In genomic region chr5:103211101-103211848, GRCm38 (mm10) we compare ENCODE assay signal across 7 mouse cellular contexts. TPM values are rescaled to one million over a fixed set of nuclear protein-coding genes. Genes with fewer than 3 reads are reported as not detected.
A peak's percentile ranks its signal among the peaks of the same experiment; 100 is the strongest.
DNase-seq lines count a peak whose midpoint lies in the region; ATAC-seq and TF ChIP-seq lines count a peak whose summit lies in the region.

Mapk10 (minus strand) TSS chr5:103211334.

- DNase-seq in brain, embryonic 14.5 days (ENCODE audit: low read depth): peak; percentile 99
- DNase-seq in embryonic facial prominence, embryonic 11.5 days (ENCODE audit: low spot score): peak; percentile 93
- peak; percentile 21 to 36 for DNase-seq in kidney, adult 8-10 months
- peak; percentile 81 for DNase-seq in left cerebral cortex, postnatal 4 days
- no peak for DNase-seq in spleen, postnatal 4 days (ENCODE audit: low spot score in 2 of 2)

- peak within 1 kb of the TSS; percentile 15 for H3K4me3 ChIP-seq in embryonic facial prominence, embryonic 11.5 days (ENCODE audit: low read depth, low read length)
- H3K4me3 ChIP-seq in heart, embryonic 11.5 days (ENCODE audit: low read depth, low read length): peak within 1 kb of the TSS; percentile 25; the same call in 1 of the 2 replicates
- H3K4me3 ChIP-seq in neural tube, embryonic 14.5 days (ENCODE audit: low read depth, low read length): peak within 1 kb of the TSS; percentile 56

- H3K27ac ChIP-seq in embryonic facial prominence, embryonic 11.5 days (replicated peaks; ENCODE audit: low read depth, low read length): no peak within 1 kb of the TSS
- H3K27ac ChIP-seq in heart, embryonic 11.5 days (ENCODE audit: low read depth, low read length): no peak within 1 kb of the TSS
- H3K27ac ChIP-seq in neural tube, embryonic 14.5 days (ENCODE audit: low read depth, low read length): peak within 1 kb of the TSS; percentile 89

- no peak for TF ChIP-seq CTCF in brain, embryonic 14.5 days (IDR thresholded peaks at IDR 0.05; ENCODE audit: borderline replicate concordance, extremely low read depth, insufficient read depth, insufficient read length)

- ATAC-seq in embryonic facial prominence, embryonic 11.5 days (replicated peaks; ENCODE audit: insufficient number of reproducible peaks, low FRiP score, low TSS enrichment, low read depth): peak; percentile 95
- peak; percentile 87 for ATAC-seq in heart, embryonic 11.5 days (replicated peaks; ENCODE audit: insufficient number of reproducible peaks, low FRiP score, low TSS enrichment)
- peak; percentile 99 for ATAC-seq in neural tube, embryonic 14.5 days (ENCODE audit: low read depth)

- WGBS in embryonic facial prominence, embryonic 11.5 days: 9% methylated on average over 15 of the region's 16 CpGs
- WGBS in heart, embryonic 11.5 days (ENCODE audit: insufficient replicate concordance): 13% methylated on average over 16 of the region's 16 CpGs
- WGBS in neural tube, embryonic 14.5 days: 7% methylated on average over 16 of the region's 16 CpGs

- no peak within 1 kb of the TSS for H3K9ac ChIP-seq in embryonic facial prominence, embryonic 11.5 days (replicated peaks; ENCODE audit: low read length)
- H3K9ac ChIP-seq in heart, embryonic 11.5 days (ENCODE audit: low read depth, low read length): no peak within 1 kb of the TSS
- H3K9ac ChIP-seq in neural tube, embryonic 14.5 days (replicated peaks; ENCODE audit: low read depth, low read length): peak within 1 kb of the TSS; percentile 78

- H3K9me3 ChIP-seq in embryonic facial prominence, embryonic 11.5 days (replicated peaks; ENCODE audit: control insufficient read depth, low read length): no peaks in the 10 kb centered on the region
- H3K9me3 ChIP-seq in heart, embryonic 11.5 days (replicated peaks; ENCODE audit: control insufficient read depth, low read length): no peaks in the 10 kb centered on the region
- H3K9me3 ChIP-seq in neural tube, embryonic 14.5 days (ENCODE audit: control insufficient read depth, low read length): no peaks in the 10 kb centered on the region

- no peaks in the 10 kb centered on the region for H3K4me1 ChIP-seq in embryonic facial prominence, embryonic 11.5 days (ENCODE audit: control insufficient read depth, insufficient read depth, low read length)
- H3K4me1 ChIP-seq in heart, embryonic 11.5 days (ENCODE audit: control insufficient read depth, insufficient read depth, low read length): no peaks in the 10 kb centered on the region
- H3K4me1 ChIP-seq in neural tube, embryonic 14.5 days (ENCODE audit: control insufficient read depth, insufficient read depth, low read length): peaks cover 20% of the 10 kb centered on the region

- H3K36me3 ChIP-seq in embryonic facial prominence, embryonic 11.5 days (replicated peaks; ENCODE audit: control insufficient read depth, insufficient read depth, low read depth, low read length): no peaks in the 10 kb centered on the region
- no peaks in the 10 kb centered on the region for H3K36me3 ChIP-seq in heart, embryonic 11.5 days (ENCODE audit: control insufficient read depth, insufficient read depth, low read length)
- no peaks in the 10 kb centered on the region for H3K36me3 ChIP-seq in neural tube, embryonic 14.5 days (ENCODE audit: control insufficient read depth, insufficient read depth, low read length)

- H3K27me3 ChIP-seq in embryonic facial prominence, embryonic 11.5 days (ENCODE audit: control insufficient read depth, insufficient read depth, low read length): no peaks in the 10 kb centered on the region
- no peaks in the 10 kb centered on the region for H3K27me3 ChIP-seq in heart, embryonic 11.5 days (ENCODE audit: control insufficient read depth, insufficient read depth, low read length)
- no peaks in the 10 kb centered on the region for H3K27me3 ChIP-seq in neural tube, embryonic 14.5 days (ENCODE audit: control insufficient read depth, insufficient read depth, low read length)

- peak within 1 kb of the TSS; percentile 19 for H3K4me2 ChIP-seq in embryonic facial prominence, embryonic 11.5 days (ENCODE audit: low read depth, low read length)
- H3K4me2 ChIP-seq in heart, embryonic 11.5 days: peak within 1 kb of the TSS; percentile 60
- H3K4me2 ChIP-seq in neural tube, embryonic 14.5 days (ENCODE audit: low read depth, low read length): peak within 1 kb of the TSS; percentile 70

- TF ChIP-seq POLR2A in brain, embryonic 14.5 days (IDR thresholded peaks at IDR 0.05; ENCODE audit: borderline replicate concordance, extremely low read depth, insufficient read depth, insufficient read length, poor library complexity, severe bottlenecking): peak; percentile 68; the same call in 1 of the 2 replicates

- intact Hi-C loops in left cerebral cortex, postnatal 4 days (cut with DNase I): loop anchor here (10.0 kb wide), 1 partner anchor 124 kb away; no protein-coding TSS in a partner anchor

RNA-seq across cellular contexts. Expression of gene Mapk10, which starts in this region (rescaled TPM):
- 37.3 and 65.9 TPM in 2 replicates for polyA plus RNA-seq in brain, embryonic 14.5 days (2012; rRNA removed)
- 11.9 and 15.8 TPM in 2 replicates for polyA plus RNA-seq in embryonic facial prominence, embryonic 11.5 days (2014; fragmentation: Nextera tagmentation; extraction: Ambion mirVana)
- 0.52 and 0.86 TPM in 2 replicates for polyA plus RNA-seq in heart, embryonic 11.5 days (2014; fragmentation: Nextera tagmentation; extraction: Ambion mirVana)
- total RNA-seq in left cerebral cortex, postnatal 4 days (2021): 100 to 1,000 TPM; 226 to 253 TPM
- 106 and 115 TPM in 2 replicates for polyA plus RNA-seq in neural tube, embryonic 14.5 days (2014; fragmentation: Nextera tagmentation; extraction: Ambion mirVana)

Comparison
In these comparisons a context has a peak if more than half of its experiments do, and no peak if none do; other contexts are left out.
1. Peak in ATAC-seq, H3K4me3 ChIP-seq and H3K4me2 ChIP-seq in heart, embryonic 11.5 days; RNA of the gene not detected or under 1 TPM.
2. DNase-seq: peak in brain, embryonic 14.5 days (single experiment), embryonic facial prominence, embryonic 11.5 days (single experiment), kidney, adult 8-10 months (2 of 2) and left cerebral cortex, postnatal 4 days (single experiment); none in spleen, postnatal 4 days (0 of 2).
3. H3K4me2 ChIP-seq: peak in every context shown above with its lines; median percentile 70 in neural tube, embryonic 14.5 days; 60 in heart, embryonic 11.5 days; 19 in embryonic facial prominence, embryonic 11.5 days.
4. Peak in every context shown above with its lines, with median percentiles within 50 percentile points of each other: ATAC-seq and H3K4me3 ChIP-seq.